Mouse (Mus musculus) intestine, embryonic 14.5 days (tissue): ENCODE data around the gene Myof. TPM values are rescaled to one million over a fixed set of nuclear protein-coding genes. Genes with fewer than 3 reads are reported as not detected.

Experiments
- ATAC-seq: fragments of 200-750 bp; cut with Nextera tagmentation; replicated peaks from 2 replicates; pipeline ENCODE4 v1.8.0; 2017; ENCODE audit warnings: low read depth, moderate number of reproducible peaks, moderate TSS enrichment, moderate library complexity; ENCODE audit not compliant: low FRiP score, low TSS enrichment
- DNase-seq: peaks from one replicate; pipeline ENCODE4 v3.0.0-alpha.2; 2018; ENCODE audit warnings: low spot score
- H3K27ac ChIP-seq: fragments of 300-500 bp; sonication (generic); 2 replicates; pipeline ENCODE4 v1.5.1; 2014; ENCODE audit warnings: low read depth, mild to moderate bottlenecking, control low read depth
- H3K27me3 ChIP-seq: fragments of 300-500 bp; sonication (generic); replicated peaks from 2 replicates; pipeline ENCODE4 v1.6.1; 2014; ENCODE audit warnings: low read length, control low read depth; ENCODE audit not compliant: control insufficient read depth, insufficient read depth
- H3K36me3 ChIP-seq: fragments of 300-500 bp; sonication (generic); 2 replicates; pipeline ENCODE4 v1.6.1; 2014; ENCODE audit warnings: low read length, control low read depth; ENCODE audit not compliant: control insufficient read depth, insufficient read depth
- H3K4me1 ChIP-seq: fragments of 300-500 bp; sonication (generic); replicated peaks from 2 replicates; pipeline ENCODE4 v1.6.1; 2014; ENCODE audit warnings: low read length, control low read depth, mixed read lengths; ENCODE audit not compliant: control insufficient read depth, insufficient read depth
- H3K4me2 ChIP-seq: fragments of 300-500 bp; sonication (generic); 2 replicates; pipeline ENCODE4 v1.6.1; 2014; ENCODE audit warnings: low read length
- H3K4me3 ChIP-seq: fragments of 300-500 bp; sonication (generic); 2 replicates; pipeline ENCODE4 v1.5.1; 2014; ENCODE audit warnings: low read depth, low read length, control low read depth, mixed read lengths
- H3K9ac ChIP-seq: fragments of 300-500 bp; sonication (generic); 2 replicates; pipeline ENCODE4 v1.6.1; 2014; ENCODE audit warnings: mild to moderate bottlenecking, low read length
- H3K9me3 ChIP-seq: fragments of 300-500 bp; sonication (generic); 2 replicates; pipeline ENCODE4 v1.6.1; 2016; ENCODE audit warnings: low read length, control low read depth; ENCODE audit not compliant: control insufficient read depth
- WGBS: fragments of 180-500 bp; shearing (Covaris S2); extraction: QIAGEN DNeasy Blood & Tissue Kit; methylation state at CpG from one replicate; pipeline ENCODE4 v1.1.7; 2014; 5-methylcytosine and 5-hydroxymethylcytosine counted together
- polyA plus RNA-seq: library from polyadenylated mRNA; unstranded; fragments of >200 nt; fragmentation: Nextera tagmentation; extraction: Ambion mirVana; gene quantifications from 2 replicates; pipeline ENCODE4 v1.2.1, GENCODE M21; 2014

Myof gene
- polyA plus RNA-seq, 1 experiment from 2014 or later, result 16.7 TPM

GRCm38 (mm10) chr19:37912501-37912900 lies 130.9 kb downstream of the Myof start:
- peaks cover 6% of the 10 kb centered on the region; the same call in 1 of the 2 replicates for H3K36me3 ChIP-seq
- no peak overlapping the region for H3K4me3 ChIP-seq
- no peaks in the 10 kb centered on the region for H3K9me3 ChIP-seq
- H3K9ac ChIP-seq, result no peak overlapping the region
- H3K4me2 ChIP-seq, result no peak overlapping the region
- no peak overlapping the region for H3K27ac ChIP-seq
- WGBS, result 76% methylated on average over 6 of the region's 6 CpGs
- no peaks in the 10 kb centered on the region for H3K27me3 ChIP-seq
- ATAC-seq (no peak), DNase-seq (no peak)
- 0 out of 2 replicates have a peak, but pooled peaks cover 3% of the 10 kb centered on the region for H3K4me1 ChIP-seq

GRCm38 (mm10) chr19:37909830-37910261 lies 133.5 kb downstream of the Myof start:
- Histone ChIP-seq H3K4me1 (0 out of 2 replicates have a peak, but pooled peaks cover 8% of the 10 kb centered on the region), H3K36me3 (peaks cover 6% of the 10 kb centered on the region; the same call in 1 of the 2 replicates), H3K27ac (no peak overlapping the region), H3K9ac (no peak overlapping the region), H3K27me3 (no peaks in the 10 kb centered on the region), H3K4me2 (no peak overlapping the region), H3K4me3 (no peak overlapping the region), H3K9me3 (no peaks in the 10 kb centered on the region)
- 60% methylated on average over 5 of the region's 5 CpGs for WGBS
- DNase-seq, result no peak
- no peak for ATAC-seq

- DNase-seq (no peak), ATAC-seq (no peak)
- Histone ChIP-seq H3K27ac (0 out of 2 replicates have a peak overlapping the region, but pooled peaks have one; percentile 8), H3K4me2 (0 out of 2 replicates have a peak overlapping the region, but pooled peaks have one; percentile 1), H3K9me3 (no peaks in the 10 kb centered on the region), H3K4me1 (0 out of 2 replicates have a peak, but pooled peaks cover 8% of the 10 kb centered on the region), H3K27me3 (no peaks in the 10 kb centered on the region), H3K36me3 (peaks cover 6% of the 10 kb centered on the region; the same call in 1 of the 2 replicates), H3K4me3 (no peak overlapping the region), H3K9ac (no peak overlapping the region)
- WGBS, result 23% methylated on average over 17 of the region's 17 CpGs
These were observed 135.7 kb downstream of the Myof start for GRCm38 (mm10) chr19:37907451-37908320.

GRCm38 (mm10) chr19:37906916-37907315 lies 136.5 kb downstream of the Myof start:
- Histone ChIP-seq H3K9ac (no peak overlapping the region), H3K4me3 (no peak overlapping the region), H3K4me1 (0 out of 2 replicates have a peak, but pooled peaks cover 8% of the 10 kb centered on the region), H3K4me2 (no peak overlapping the region), H3K9me3 (no peaks in the 10 kb centered on the region), H3K27ac (no peak overlapping the region), H3K27me3 (no peaks in the 10 kb centered on the region), H3K36me3 (no peaks in the 10 kb centered on the region)
- ATAC-seq, result no peak
- WGBS, result 59% methylated on average over 3 of the region's 3 CpGs
- no peak for DNase-seq

GRCm38 (mm10) chr19:37896081-37896480 lies 147.3 kb downstream of the Myof start:
- Histone ChIP-seq H3K4me3 (no peak overlapping the region), H3K4me1 (no peaks in the 10 kb centered on the region; the same call in 1 of the 2 replicates), H3K36me3 (peaks cover 5% of the 10 kb centered on the region; the same call in 1 of the 2 replicates), H3K9me3 (no peaks in the 10 kb centered on the region), H3K27me3 (no peaks in the 10 kb centered on the region), H3K4me2 (no peak overlapping the region), H3K27ac (no peak overlapping the region), H3K9ac (no peak overlapping the region)
- DNase-seq, result no peak
- peak; percentile 47; the same call in 1 of the 2 replicates for ATAC-seq
- 27% methylated on average over 7 of the region's 7 CpGs for WGBS

GRCm38 (mm10) chr19:37891006-37891405 lies 152.4 kb downstream of the Myof start:
- Histone ChIP-seq H3K36me3 (no peaks in the 10 kb centered on the region), H3K4me1 (no peaks in the 10 kb centered on the region; the same call in 1 of the 2 replicates), H3K9ac (no peak overlapping the region), H3K4me2 (no peak overlapping the region), H3K27ac (no peak overlapping the region), H3K9me3 (no peaks in the 10 kb centered on the region), H3K4me3 (no peak overlapping the region), H3K27me3 (no peaks in the 10 kb centered on the region)
- ATAC-seq (no peak), DNase-seq (no peak)
- 73% methylated on average over 2 of the region's 2 CpGs for WGBS

- no peak overlapping the region for H3K27ac ChIP-seq
- ATAC-seq (no peak), DNase-seq (peak; percentile 78)
- H3K4me1 ChIP-seq, result no peaks in the 10 kb centered on the region
- no peaks in the 10 kb centered on the region for H3K27me3 ChIP-seq
- H3K4me3 ChIP-seq, result peak overlapping the region; percentile 18; the same call in 1 of the 2 replicates
- peak overlapping the region; percentile 54 for H3K4me2 ChIP-seq
- 8% methylated on average over 15 of the region's 15 CpGs for WGBS
- no peaks in the 10 kb centered on the region for H3K9me3 ChIP-seq
- no peak overlapping the region for H3K9ac ChIP-seq
- H3K36me3 ChIP-seq, result no peaks in the 10 kb centered on the region
These were observed 156.8 kb downstream of the Myof start for GRCm38 (mm10) chr19:37886355-37887120.

GRCm38 (mm10) chr19:37881431-37882081 lies 161.8 kb downstream of the Myof start:
- DNase-seq, result no peak
- WGBS, result 29% methylated on average over 9 of the region's 9 CpGs
- H3K4me1 ChIP-seq, result peaks cover 3% of the 10 kb centered on the region; the same call in 1 of the 2 replicates

More at GRCm38 (mm10) chr19:37881431-37882081, 161.8 kb downstream of the Myof start:
- H3K27me3 ChIP-seq, result peaks cover 37% of the 10 kb centered on the region
- ATAC-seq, result no peak
- no peak overlapping the region for H3K4me3 ChIP-seq
- H3K9me3 ChIP-seq, result no peaks in the 10 kb centered on the region
- no peak overlapping the region for H3K4me2 ChIP-seq
- H3K27ac ChIP-seq, result no peak overlapping the region
- H3K36me3 ChIP-seq, result no peaks in the 10 kb centered on the region
- no peak overlapping the region for H3K9ac ChIP-seq
